Mouse (Mus musculus): Measurements from ENCODE around the gene Usp37. TPM values are rescaled to one million over a fixed set of nuclear protein-coding genes. Genes with fewer than 3 reads are reported as not detected.
"Not testable (repeated sequence)": the region's sequence is repeated elsewhere in the genome, so short reads cannot be mapped to it uniquely, and the experiment has no call there.

The Usp37 gene
- polyA plus RNA-seq, 3 experiments from 2014 or later: 29.2 to 30.1 (median 29.4) TPM

GRCm38 (mm10) chr1:74396456-74397222 lies 147.4 kb downstream of the Usp37 start:
- ATAC-seq: not testable (repeated sequence)

GRCm38 (mm10) chr1:74395290-74395689 lies 148.8 kb downstream of the Usp37 start:
- no peak for ATAC-seq

- no peak for ATAC-seq
These were observed 149.2 kb downstream of the Usp37 start for GRCm38 (mm10) chr1:74394858-74395257.

GRCm38 (mm10) chr1:74394311-74394710 lies 149.8 kb downstream of the Usp37 start:
- no peak for ATAC-seq

GRCm38 (mm10) chr1:74393697-74394096 lies 150.4 kb downstream of the Usp37 start:
- no peak for ATAC-seq

- no peak for ATAC-seq
These were observed 151.1 kb downstream of the Usp37 start for GRCm38 (mm10) chr1:74393010-74393409.

- no peak for ATAC-seq
These were observed 151.6 kb downstream of the Usp37 start for GRCm38 (mm10) chr1:74392446-74392994.

GRCm38 (mm10) chr1:74391844-74392441 lies 152.1 kb downstream of the Usp37 start:
- ATAC-seq: peak; percentile 12

GRCm38 (mm10) chr1:74390924-74391748 lies 152.9 kb downstream of the Usp37 start, which contains the start of gene Ctdsp1:
Gene Ctdsp1, plus strand, starts transcription at chr1:74391509.
- peak; percentile 58 for ATAC-seq

- no peak for ATAC-seq
These were observed 153.7 kb downstream of the Usp37 start for GRCm38 (mm10) chr1:74390287-74390906.

- ATAC-seq: peak; percentile 41
These were observed 154.2 kb downstream of the Usp37 start for GRCm38 (mm10) chr1:74389831-74390286.

- no peak for ATAC-seq
These were observed 155.6 kb downstream of the Usp37 start for GRCm38 (mm10) chr1:74388398-74388920.

GRCm38 (mm10) chr1:74387386-74387988 lies 156.6 kb downstream of the Usp37 start:
- no peak for ATAC-seq

- ATAC-seq: peak; percentile 70
These were observed 157.2 kb downstream of the Usp37 start for GRCm38 (mm10) chr1:74386714-74387385.

- no peak for ATAC-seq
These were observed 157.7 kb downstream of the Usp37 start for GRCm38 (mm10) chr1:74386363-74386713.

- ATAC-seq: no peak
These were observed 158.6 kb downstream of the Usp37 start for GRCm38 (mm10) chr1:74385531-74385930.

Other genes with a start within 250 kb of the Usp37 start
- 10 to 100 TPM; 15.7 to 27.4 (median 17.9) TPM for gene Tmbim1, start 238.7 kb downstream of the Usp37 start, polyA plus RNA-seq (2017; shearing (Covaris generic))
- gene Catip, start 182.2 kb downstream of the Usp37 start, polyA plus RNA-seq (2017; shearing (Covaris generic)): not detected
- gene Slc11a1, start 169.1 kb downstream of the Usp37 start, polyA plus RNA-seq (2017; shearing (Covaris generic)): 1 to 10 TPM in 2 of 3 experiments, under 1 TPM in 1; 0.97 to 1.7 (median 1.3) TPM
- gene Ctdsp1, start 152.8 kb downstream of the Usp37 start, polyA plus RNA-seq (2017; shearing (Covaris generic)): 10 to 100 TPM; 28.8 to 39.0 (median 36.1) TPM
- gene Vil1, start 134.9 kb downstream of the Usp37 start, polyA plus RNA-seq (2017; shearing (Covaris generic)): under 1 TPM in 2 of 3 experiments, not detected in 1; 0.26 to 0.41 TPM
- gene Cnot9, start 38.2 kb downstream of the Usp37 start, polyA plus RNA-seq (2017; shearing (Covaris generic)): 10 to 100 TPM; 39.4 to 72.2 (median 52.6) TPM
- 1 to 10 TPM; 1.1 to 5.6 (median 2.5) TPM for gene Plcd4, start 1.4 kb downstream of the Usp37 start, polyA plus RNA-seq (2017; shearing (Covaris generic))
- gene Zfp142, start 44.0 kb upstream of the Usp37 start, polyA plus RNA-seq (2017; shearing (Covaris generic)): 10 to 100 TPM in 2 of 3 experiments, 1 to 10 TPM in 1; 8.3 to 20.9 (median 11.0) TPM
- gene Bcs1l, start 44.0 kb upstream of the Usp37 start, polyA plus RNA-seq (2017; shearing (Covaris generic)): 10 to 100 TPM; 11.1 to 16.0 (median 15.5) TPM
- 10 to 100 TPM; 19.2 to 25.0 (median 22.0) TPM for gene Rnf25, start 57.1 kb upstream of the Usp37 start, polyA plus RNA-seq (2017; shearing (Covaris generic))
- not detected for gene Stk36, start 57.2 kb upstream of the Usp37 start, polyA plus RNA-seq (2017; shearing (Covaris generic))
- gene Ttll4, start 117.5 kb upstream of the Usp37 start, polyA plus RNA-seq (2017; shearing (Covaris generic)): 10 to 100 TPM in 2 of 3 experiments, 1 to 10 TPM in 1; 8.1 to 15.9 (median 14.8) TPM
- 1 to 10 TPM in 1 of 3 experiments, not detected in 2; 1.4 TPM for gene Cyp27a1, start 169.3 kb upstream of the Usp37 start, polyA plus RNA-seq (2017; shearing (Covaris generic))
- gene Prkag3, start 204.9 kb upstream of the Usp37 start, polyA plus RNA-seq (2017; shearing (Covaris generic)): not detected
- gene Wnt6, start 227.6 kb upstream of the Usp37 start, polyA plus RNA-seq (2017; shearing (Covaris generic)): not detected
- gene Wnt10a, start 247.2 kb upstream of the Usp37 start, polyA plus RNA-seq (2017; shearing (Covaris generic)): under 1 TPM in 1 of 3 experiments, not detected in 2; 0.19 TPM

Measured in inflammation-experienced regulatory T-cells, adult 6 months (primary cell).